Mouse (Mus musculus) kidney, embryonic 15.5 days (tissue): Measurements from ENCODE around the gene Rad51c. TPM values are rescaled to one million over a fixed set of nuclear protein-coding genes. Genes with fewer than 3 reads are reported as not detected.
"Not testable (repeated sequence)": the region's sequence is repeated elsewhere in the genome, so short reads cannot be mapped to it uniquely, and the experiment has no call there.

Experiments
- ATAC-seq: fragments of 200-750 bp; cut with Nextera tagmentation; replicated peaks from 2 replicates; pipeline ENCODE4 v1.8.0; 2017; ENCODE audit warnings: moderate TSS enrichment; ENCODE audit not compliant: low FRiP score
- H3K27ac ChIP-seq: fragments of 300-500 bp; sonication (generic); 2 replicates; pipeline ENCODE4 v1.5.1; 2015; ENCODE audit warnings: mild to moderate bottlenecking, inconsistent platforms
- H3K27me3 ChIP-seq: fragments of 300-500 bp; sonication (generic); 2 replicates; pipeline ENCODE4 v1.6.1; 2015; ENCODE audit warnings: inconsistent platforms
- H3K36me3 ChIP-seq: fragments of 300-500 bp; sonication (generic); 2 replicates; pipeline ENCODE4 v1.6.1; 2015; ENCODE audit warnings: inconsistent platforms
- H3K4me1 ChIP-seq: fragments of 300-500 bp; sonication (generic); 2 replicates; pipeline ENCODE4 v1.6.1; 2015; ENCODE audit warnings: inconsistent platforms
- H3K4me2 ChIP-seq: fragments of 300-500 bp; sonication (generic); 2 replicates; pipeline ENCODE4 v1.6.1; 2015; ENCODE audit warnings: moderate library complexity, mild to moderate bottlenecking, inconsistent platforms
- H3K4me3 ChIP-seq: fragments of 300-500 bp; sonication (generic); replicated peaks from 2 replicates; pipeline ENCODE4 v1.5.1; 2015; ENCODE audit warnings: mild to moderate bottlenecking, inconsistent platforms
- H3K9ac ChIP-seq: fragments of 300-500 bp; sonication (generic); 2 replicates; pipeline ENCODE4 v1.6.1; 2015; ENCODE audit warnings: mild to moderate bottlenecking, inconsistent platforms
- H3K9me3 ChIP-seq: fragments of 300-500 bp; sonication (generic); replicated peaks from 2 replicates; pipeline ENCODE4 v1.6.1; 2016; ENCODE audit warnings: inconsistent platforms
- WGBS: fragments of 180-500 bp; shearing (Covaris S2); methylation state at CpG from one replicate; pipeline ENCODE4 v1.1.7; 2015; ENCODE audit warnings: mixed read lengths; 5-methylcytosine and 5-hydroxymethylcytosine counted together
- polyA plus RNA-seq: library from polyadenylated mRNA; unstranded; fragments of >200 nt; fragmentation: Nextera tagmentation; extraction: Ambion mirVana; gene quantifications from 2 replicates; pipeline ENCODE4 v1.2.1, GENCODE M21; 2015

Rad51c gene
- polyA plus RNA-seq, 1 experiment from 2014 or later: 8.3 TPM

- Histone ChIP-seq H3K36me3 (no peaks in the 10 kb centered on the region), H3K9ac (no peak overlapping the region), H3K4me1 (peaks cover 16% of the 10 kb centered on the region; the same call in 1 of the 2 replicates), H3K27ac (no peak overlapping the region), H3K4me2 (no peak overlapping the region), H3K4me3 (no peak overlapping the region), H3K27me3 (no peaks in the 10 kb centered on the region), H3K9me3 (no peaks in the 10 kb centered on the region)
- 84% methylated on average over 2 of the region's 2 CpGs for WGBS
- ATAC-seq: no peak
These were observed 25.6 kb upstream of the Rad51c start for GRCm38 (mm10) chr11:87430374-87430773.

- peaks cover 16% of the 10 kb centered on the region; the same call in 1 of the 2 replicates for H3K4me1 ChIP-seq
- H3K4me3 ChIP-seq: no peak overlapping the region
- no peak overlapping the region for H3K27ac ChIP-seq
- ATAC-seq: no peak
- H3K4me2 ChIP-seq: no peak overlapping the region
- no peaks in the 10 kb centered on the region for H3K27me3 ChIP-seq
- no peak overlapping the region for H3K9ac ChIP-seq
- 84% methylated on average over 4 of the region's 4 CpGs for WGBS
- H3K9me3 ChIP-seq: no peaks in the 10 kb centered on the region
- H3K36me3 ChIP-seq: no peaks in the 10 kb centered on the region
These were observed 24.6 kb upstream of the Rad51c start for GRCm38 (mm10) chr11:87429363-87429762.

GRCm38 (mm10) chr11:87428051-87428673 lies 23.4 kb upstream of the Rad51c start:
- 66% methylated on average over 2 of the region's 2 CpGs for whole genome bisulfite sequencing
- no peak overlapping the region for H3K27ac ChIP-seq

GRCm38 (mm10) chr11:87427273-87428050 lies 22.7 kb upstream of the Rad51c start:
- no peaks in the 10 kb centered on the region for H3K27me3 ChIP-seq
- no peaks in the 10 kb centered on the region for H3K36me3 ChIP-seq
- no peak overlapping the region for H3K9ac ChIP-seq
- no peak for ATAC-seq
- no peaks in the 10 kb centered on the region for H3K9me3 ChIP-seq
- no peak overlapping the region for H3K4me2 ChIP-seq
- H3K4me1 ChIP-seq: peaks cover 7% of the 10 kb centered on the region; the same call in 1 of the 2 replicates
- no peak overlapping the region for H3K4me3 ChIP-seq
- H3K27ac ChIP-seq: peak overlapping the region; percentile 68
- WGBS: 46% methylated on average over 1 of the region's 1 CpGs

More at GRCm38 (mm10) chr11:87428051-87428673, 23.4 kb upstream of the Rad51c start:
- Histone ChIP-seq H3K27me3 (no peaks in the 10 kb centered on the region), H3K9ac (no peak overlapping the region), H3K36me3 (no peaks in the 10 kb centered on the region), H3K4me3 (no peak overlapping the region), H3K4me2 (no peak overlapping the region), H3K4me1 (peaks cover 10% of the 10 kb centered on the region), H3K9me3 (no peaks in the 10 kb centered on the region)
- ATAC-seq: no peak

GRCm38 (mm10) chr11:87426450-87427250 lies 21.9 kb upstream of the Rad51c start:
- H3K4me3 ChIP-seq: peak overlapping the region; percentile 44
- 0 out of 2 replicates have a peak overlapping the region, but pooled peaks have one; percentile 41 for H3K9ac ChIP-seq
- peak overlapping the region; percentile 60 for H3K4me2 ChIP-seq
- H3K9me3 ChIP-seq, H3K27me3 ChIP-seq, H3K36me3 ChIP-seq: not testable (repeated sequence)
- H3K4me1 ChIP-seq: peaks cover 13% of the 10 kb centered on the region
- ATAC-seq: peak; percentile 92
- WGBS: 1% methylated on average over 24 of the region's 24 CpGs
- H3K27ac ChIP-seq: peak overlapping the region; percentile 83

GRCm38 (mm10) chr11:87426121-87426449 lies 21.3 kb upstream of the Rad51c start:
- Histone ChIP-seq H3K27ac (peak overlapping the region; percentile 83), H3K4me2 (peak overlapping the region; percentile 60), H3K9ac (peak overlapping the region; percentile 41; the same call in 1 of the 2 replicates), H3K4me3 (peak overlapping the region; percentile 44), H3K27me3 (no peaks in the 10 kb centered on the region), H3K4me1 (peaks cover 15% of the 10 kb centered on the region), H3K36me3 (no peaks in the 10 kb centered on the region), H3K9me3 (no peaks in the 10 kb centered on the region)
- ATAC-seq: no peak; the same call in 1 of the 2 replicates
- WGBS: 0% methylated on average over 7 of the region's 7 CpGs

GRCm38 (mm10) chr11:87423551-87424325 lies 19.0 kb upstream of the Rad51c start:
- Histone ChIP-seq H3K4me1 (peaks cover 15% of the 10 kb centered on the region), H3K27ac (peak overlapping the region; percentile 94), H3K4me2 (no peak overlapping the region), H3K9ac (no peak overlapping the region), H3K4me3 (no peak overlapping the region), H3K27me3 (no peaks in the 10 kb centered on the region), H3K36me3 (no peaks in the 10 kb centered on the region), H3K9me3 (no peaks in the 10 kb centered on the region)
- 43% methylated on average over 6 of the region's 6 CpGs for WGBS
- ATAC-seq: no peak

- peak overlapping the region; percentile 94 for H3K27ac ChIP-seq
- peak overlapping the region; percentile 66 for H3K4me2 ChIP-seq
- no peaks in the 10 kb centered on the region for H3K36me3 ChIP-seq
- peak overlapping the region; percentile 46 for H3K4me3 ChIP-seq
- H3K4me1 ChIP-seq: peaks cover 13% of the 10 kb centered on the region
- H3K27me3 ChIP-seq: no peaks in the 10 kb centered on the region
- under 1% methylated on average over 26 of the region's 26 CpGs for WGBS
- H3K9ac ChIP-seq: peak overlapping the region; percentile 49
- H3K9me3 ChIP-seq: no peaks in the 10 kb centered on the region
- ATAC-seq: peak; percentile 82
These were observed 18.0 kb upstream of the Rad51c start for GRCm38 (mm10) chr11:87422511-87423340.

- Histone ChIP-seq H3K27ac (peak overlapping the region; percentile 94), H3K27me3 (no peaks in the 10 kb centered on the region), H3K4me1 (peaks cover 13% of the 10 kb centered on the region), H3K9me3 (no peaks in the 10 kb centered on the region), H3K9ac (peak overlapping the region; percentile 49), H3K4me3 (peak overlapping the region; percentile 46), H3K36me3 (no peaks in the 10 kb centered on the region), H3K4me2 (peak overlapping the region; percentile 66)
- WGBS: 8% methylated on average over 6 of the region's 6 CpGs
- no peak for ATAC-seq
These were observed 17.0 kb upstream of the Rad51c start for GRCm38 (mm10) chr11:87421760-87422201.

GRCm38 (mm10) chr11:87420861-87421260 lies 16.1 kb upstream of the Rad51c start:
- Histone ChIP-seq H3K27me3 (no peaks in the 10 kb centered on the region), H3K27ac (no peak overlapping the region), H3K4me2 (no peak overlapping the region), H3K9me3 (no peaks in the 10 kb centered on the region), H3K4me1 (peaks cover 10% of the 10 kb centered on the region), H3K4me3 (no peak overlapping the region), H3K9ac (no peak overlapping the region), H3K36me3 (no peaks in the 10 kb centered on the region)
- no peak for ATAC-seq

GRCm38 (mm10) chr11:87416120-87416519 lies 11.4 kb upstream of the Rad51c start:
- Histone ChIP-seq H3K9me3 (no peaks in the 10 kb centered on the region), H3K27me3 (no peaks in the 10 kb centered on the region), H3K27ac (no peak overlapping the region), H3K36me3 (no peaks in the 10 kb centered on the region), H3K4me3 (no peak overlapping the region), H3K4me1 (no peaks in the 10 kb centered on the region), H3K4me2 (no peak overlapping the region), H3K9ac (no peak overlapping the region)
- 42% methylated on average over 5 of the region's 5 CpGs for WGBS
- no peak for ATAC-seq
